Mouse (Mus musculus): ENCODE measurements around the gene A530084C06Rik. TPM values are rescaled to one million over a fixed set of nuclear protein-coding genes. Genes with fewer than 3 reads are reported as not detected.

A530084C06Rik gene
- total and polyA plus RNA-seq, 2 experiments from 2014 or later, result not detected

GRCm38 (mm10) chr13:31543021-31543420, 16.1 kb downstream of the A530084C06Rik start:
- no peaks in the 10 kb centered on the region for H3K36me3 ChIP-seq (replicated peaks; ENCODE audit: control insufficient read depth, insufficient read depth, low read length)

GRCm38 (mm10) chr13:31534726-31535125, 24.4 kb downstream of the A530084C06Rik start:
- WGBS, result 66% methylated on average over 4 of the region's 4 CpGs
- no peak overlapping the region for H3K9ac ChIP-seq (replicated peaks; ENCODE audit: low read depth, low read length)

More at GRCm38 (mm10) chr13:31543021-31543420, 16.1 kb downstream of the A530084C06Rik start:
- Histone ChIP-seq H3K4me2 (ENCODE audit: low read depth, low read length) (no peak overlapping the region), H3K27me3 (ENCODE audit: control insufficient read depth, insufficient read depth, low read length) (no peaks in the 10 kb centered on the region), H3K27ac (ENCODE audit: low read depth) (no peak overlapping the region), H3K9me3 (replicated peaks; ENCODE audit: control insufficient read depth, low read length) (no peaks in the 10 kb centered on the region), H3K4me3 (ENCODE audit: low read depth, low read length) (no peak overlapping the region), H3K9ac (replicated peaks; ENCODE audit: low read depth, low read length) (no peak overlapping the region), H3K4me1 (ENCODE audit: control insufficient read depth, insufficient read depth) (no peaks in the 10 kb centered on the region)
- no peak for DNase-seq (ENCODE audit: low spot score)
- no peak for TF ChIP-seq EP300 (IDR thresholded peaks at IDR 0.05; ENCODE audit: low read depth)
- no peak for TF ChIP-seq CTCF (IDR thresholded peaks at IDR 0.05; ENCODE audit: low read depth)
- no peak for ATAC-seq (ENCODE audit: insufficient read depth, low read depth)
- WGBS, result 81% methylated on average over 5 of the region's 5 CpGs

GRCm38 (mm10) chr13:31531651-31532061, 27.5 kb downstream of the A530084C06Rik start:
- ATAC-seq (ENCODE audit: insufficient read depth, low read depth) (no peak), DNase-seq (ENCODE audit: low spot score) (no peak)
- Histone ChIP-seq H3K27ac (ENCODE audit: low read depth) (no peak overlapping the region), H3K4me3 (ENCODE audit: low read depth, low read length) (no peak overlapping the region), H3K27me3 (ENCODE audit: control insufficient read depth, insufficient read depth, low read length) (no peaks in the 10 kb centered on the region), H3K4me2 (ENCODE audit: low read depth, low read length) (no peak overlapping the region), H3K9me3 (replicated peaks; ENCODE audit: control insufficient read depth, low read length) (no peaks in the 10 kb centered on the region), H3K4me1 (ENCODE audit: control insufficient read depth, insufficient read depth) (no peaks in the 10 kb centered on the region), H3K36me3 (replicated peaks; ENCODE audit: control insufficient read depth, insufficient read depth, low read length) (no peaks in the 10 kb centered on the region), H3K9ac (replicated peaks; ENCODE audit: low read depth, low read length) (no peak overlapping the region)
- WGBS, result 53% methylated on average over 8 of the region's 8 CpGs
- TF ChIP-seq EP300 (IDR thresholded peaks at IDR 0.05; ENCODE audit: low read depth), result no peak
- TF ChIP-seq CTCF (IDR thresholded peaks at IDR 0.05; ENCODE audit: low read depth), result no peak

More at GRCm38 (mm10) chr13:31534726-31535125, 24.4 kb downstream of the A530084C06Rik start:
- no peaks in the 10 kb centered on the region for H3K4me1 ChIP-seq (ENCODE audit: control insufficient read depth, insufficient read depth)
- H3K4me2 ChIP-seq (ENCODE audit: low read depth, low read length), result no peak overlapping the region
- no peak overlapping the region for H3K27ac ChIP-seq (ENCODE audit: low read depth)
- H3K4me3 ChIP-seq (ENCODE audit: low read depth, low read length), result no peak overlapping the region
- no peaks in the 10 kb centered on the region for H3K36me3 ChIP-seq (replicated peaks; ENCODE audit: control insufficient read depth, insufficient read depth, low read length)
- DNase-seq (ENCODE audit: low spot score) (no peak), ATAC-seq (ENCODE audit: insufficient read depth, low read depth) (no peak)
- H3K9me3 ChIP-seq (replicated peaks; ENCODE audit: control insufficient read depth, low read length), result no peaks in the 10 kb centered on the region
- H3K27me3 ChIP-seq (ENCODE audit: control insufficient read depth, insufficient read depth, low read length), result no peaks in the 10 kb centered on the region
- TF ChIP-seq EP300 (IDR thresholded peaks at IDR 0.05; ENCODE audit: low read depth), result no peak
- TF ChIP-seq CTCF (IDR thresholded peaks at IDR 0.05; ENCODE audit: low read depth), result no peak

- Histone ChIP-seq H3K36me3 (replicated peaks; ENCODE audit: control insufficient read depth, insufficient read depth, low read length) (no peaks in the 10 kb centered on the region), H3K9ac (replicated peaks; ENCODE audit: low read depth, low read length) (no peak overlapping the region), H3K4me2 (ENCODE audit: low read depth, low read length) (no peak overlapping the region), H3K4me3 (ENCODE audit: low read depth, low read length) (no peak overlapping the region), H3K27me3 (ENCODE audit: control insufficient read depth, insufficient read depth, low read length) (no peaks in the 10 kb centered on the region), H3K4me1 (ENCODE audit: control insufficient read depth, insufficient read depth) (no peaks in the 10 kb centered on the region), H3K9me3 (replicated peaks; ENCODE audit: control insufficient read depth, low read length) (no peaks in the 10 kb centered on the region), H3K27ac (ENCODE audit: low read depth) (no peak overlapping the region)
- DNase-seq (ENCODE audit: low spot score), result no peak
- WGBS, result 49% methylated on average over 5 of the region's 5 CpGs
- TF ChIP-seq CTCF (IDR thresholded peaks at IDR 0.05; ENCODE audit: low read depth) (no peak), EP300 (IDR thresholded peaks at IDR 0.05; ENCODE audit: low read depth) (no peak)
- no peak for ATAC-seq (ENCODE audit: insufficient read depth, low read depth)
Measured at GRCm38 (mm10) chr13:31531186-31531585, 27.9 kb downstream of the A530084C06Rik start.

- ATAC-seq (ENCODE audit: insufficient read depth, low read depth) (no peak), DNase-seq (ENCODE audit: low spot score) (no peak)
- no peaks in the 10 kb centered on the region for H3K9me3 ChIP-seq (replicated peaks; ENCODE audit: control insufficient read depth, low read length)
- no peak overlapping the region for H3K4me2 ChIP-seq (ENCODE audit: low read depth, low read length)
- TF ChIP-seq CTCF (IDR thresholded peaks at IDR 0.05; ENCODE audit: low read depth), result no peak
- no peak for TF ChIP-seq EP300 (IDR thresholded peaks at IDR 0.05; ENCODE audit: low read depth)
- H3K27me3 ChIP-seq (ENCODE audit: control insufficient read depth, insufficient read depth, low read length), result no peaks in the 10 kb centered on the region
- no peak overlapping the region for H3K9ac ChIP-seq (replicated peaks; ENCODE audit: low read depth, low read length)
- no peaks in the 10 kb centered on the region for H3K36me3 ChIP-seq (replicated peaks; ENCODE audit: control insufficient read depth, insufficient read depth, low read length)
- no peak overlapping the region for H3K27ac ChIP-seq (ENCODE audit: low read depth)
- H3K4me1 ChIP-seq (ENCODE audit: control insufficient read depth, insufficient read depth), result no peaks in the 10 kb centered on the region
- 41% methylated on average over 4 of the region's 4 CpGs for WGBS
- H3K4me3 ChIP-seq (ENCODE audit: low read depth, low read length), result no peak overlapping the region
Measured at GRCm38 (mm10) chr13:31524976-31525375, 34.2 kb downstream of the A530084C06Rik start.

GRCm38 (mm10) chr13:31518971-31519370, 40.2 kb downstream of the A530084C06Rik start:
- no peak for TF ChIP-seq CTCF (IDR thresholded peaks at IDR 0.05; ENCODE audit: low read depth)
- TF ChIP-seq EP300 (IDR thresholded peaks at IDR 0.05; ENCODE audit: low read depth), result no peak
- no peak overlapping the region for H3K4me2 ChIP-seq (ENCODE audit: low read depth, low read length)
- no peaks in the 10 kb centered on the region for H3K4me1 ChIP-seq (ENCODE audit: control insufficient read depth, insufficient read depth)
- H3K9ac ChIP-seq (replicated peaks; ENCODE audit: low read depth, low read length), result no peak overlapping the region
- 85% methylated on average over 9 of the region's 9 CpGs for WGBS
- no peak for DNase-seq (ENCODE audit: low spot score)
- no peak for ATAC-seq (ENCODE audit: insufficient read depth, low read depth)
- no peaks in the 10 kb centered on the region for H3K36me3 ChIP-seq (replicated peaks; ENCODE audit: control insufficient read depth, insufficient read depth, low read length)
- H3K4me3 ChIP-seq (ENCODE audit: low read depth, low read length), result no peak overlapping the region
- no peak overlapping the region for H3K27ac ChIP-seq (ENCODE audit: low read depth)
- H3K9me3 ChIP-seq (replicated peaks; ENCODE audit: control insufficient read depth, low read length), result no peaks in the 10 kb centered on the region
- H3K27me3 ChIP-seq (ENCODE audit: control insufficient read depth, insufficient read depth, low read length), result no peaks in the 10 kb centered on the region
